Mouse (Mus musculus): Measurements from ENCODE around the gene Prkab1.
A peak's percentile ranks its signal among the peaks of the same experiment; 100 is the strongest.

Gene Prkab1

DNA sequence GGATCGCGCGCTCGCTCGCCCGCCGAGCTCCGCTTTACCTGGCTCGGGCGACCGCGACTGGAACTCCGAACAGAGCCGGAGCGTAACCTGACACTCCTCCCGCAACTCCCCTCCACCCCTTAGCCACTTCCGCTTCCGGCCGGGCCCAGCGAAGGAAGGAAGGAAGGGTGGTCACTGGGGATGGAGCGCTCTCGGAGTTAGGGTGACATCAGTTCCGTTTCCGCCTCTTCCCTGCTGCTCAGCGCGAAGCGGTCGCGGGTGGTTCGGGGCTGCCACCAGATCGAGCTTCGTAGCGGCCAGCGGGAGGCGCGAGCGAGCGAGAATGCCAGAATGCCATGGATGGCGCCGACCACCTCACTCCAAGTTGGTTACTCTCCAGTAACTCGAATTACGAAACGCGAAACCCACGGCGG lies at the start of gene Prkab1:
Gene Prkab1, minus strand, starts transcription at position 182 of the 413 bp plus-strand sequence.
- peak; percentile 95 for DNase-seq

- no peak for DNase-seq
Observed at GRCm38 (mm10) chr5:116069618-116070017, 45.3 kb upstream of the Prkab1 start.

- no peak for DNase-seq
Observed at GRCm38 (mm10) chr5:116052826-116053225, 28.5 kb upstream of the Prkab1 start.

GRCm38 (mm10) chr5:116052171-116052570 lies 27.9 kb upstream of the Prkab1 start:
- DNase-seq = no peak

DNA sequence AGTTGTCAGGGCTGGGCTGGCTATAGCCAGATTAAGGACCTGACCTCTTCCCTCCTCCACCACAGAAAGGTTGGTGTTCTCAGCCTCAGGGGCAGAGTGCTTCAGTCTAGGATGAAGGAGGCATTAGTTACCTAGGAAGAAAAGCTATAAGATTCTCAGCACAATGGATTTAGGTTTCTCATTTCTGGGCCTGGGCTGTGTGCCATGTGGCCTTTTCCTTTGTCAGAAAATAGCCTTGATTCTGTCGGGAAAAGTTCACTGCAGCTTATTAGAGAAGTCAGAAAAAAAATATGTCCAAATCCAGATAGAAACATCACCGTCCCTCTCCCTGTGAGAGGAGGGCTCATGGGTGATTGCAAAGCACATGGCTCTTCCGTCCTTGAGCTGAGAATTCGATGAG lies 25.5 kb upstream of the Prkab1 start:
- DNase-seq = no peak

- no peak for DNase-seq
Observed at GRCm38 (mm10) chr5:116048321-116048720, 24.0 kb upstream of the Prkab1 start.

- no peak for DNase-seq
Observed at GRCm38 (mm10) chr5:116046246-116046645, 21.9 kb upstream of the Prkab1 start.

GRCm38 (mm10) chr5:116045581-116045980 lies 21.3 kb upstream of the Prkab1 start:
- DNase-seq = no peak

DNA sequence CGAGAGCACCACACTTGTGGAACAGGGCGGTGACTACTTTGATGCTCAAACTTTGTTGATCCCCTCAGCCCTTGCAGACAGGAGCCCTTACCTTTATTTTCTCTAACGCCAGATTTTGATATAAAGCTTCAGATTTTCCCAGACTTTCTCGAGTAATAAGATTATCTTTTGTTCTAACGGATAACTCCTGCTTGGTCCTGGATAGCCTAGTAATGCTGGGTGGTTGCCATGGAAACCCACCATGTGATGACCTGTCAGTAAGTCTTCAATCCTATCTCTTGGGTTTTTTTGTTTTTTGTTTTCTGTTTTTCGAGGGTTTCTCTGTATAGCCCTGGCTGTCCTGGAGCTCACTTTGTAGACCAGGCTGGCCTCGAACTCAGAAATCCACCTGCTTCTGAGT lies 17.9 kb upstream of the Prkab1 start:
- no peak for DNase-seq

DNA sequence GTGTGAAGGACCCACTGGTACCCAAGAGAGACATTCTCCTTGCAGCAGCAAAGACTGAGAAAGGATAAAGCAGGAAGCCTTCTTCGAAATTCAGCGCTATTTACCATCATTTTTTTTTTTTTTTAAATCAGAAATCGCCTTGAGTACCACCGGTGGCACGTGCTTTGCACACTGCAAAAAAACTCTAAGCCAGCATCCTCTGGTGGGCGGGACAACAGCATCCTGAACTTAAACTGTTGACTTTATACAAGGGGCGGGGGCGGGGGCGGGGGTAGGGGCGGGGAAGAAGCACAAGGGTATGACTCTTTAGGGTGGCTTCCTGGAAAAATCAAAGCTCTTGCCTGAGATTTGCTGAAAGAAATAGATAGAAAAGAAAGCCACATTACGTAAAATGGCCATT lies 15.4 kb upstream of the Prkab1 start:
- no peak for DNase-seq

DNA sequence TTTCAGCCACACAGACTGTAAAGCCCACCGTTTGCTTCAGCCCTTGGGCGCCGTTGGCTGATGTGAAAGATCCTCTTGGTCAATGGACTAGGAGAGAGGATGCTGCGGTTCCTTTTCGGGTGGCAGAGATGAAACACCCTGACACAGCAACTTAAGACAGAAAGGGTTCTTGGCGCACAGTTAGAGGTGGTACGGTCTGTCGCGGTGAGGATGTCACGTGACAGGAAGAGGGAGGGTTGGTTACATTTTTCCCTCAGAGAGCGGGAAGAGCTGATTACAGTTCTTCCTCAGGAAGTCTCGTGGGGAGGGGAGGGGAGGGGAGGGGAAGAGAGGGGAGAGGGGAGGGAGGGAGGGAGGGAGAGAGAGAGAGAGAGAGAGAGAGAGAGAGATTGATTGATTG lies 13.4 kb upstream of the Prkab1 start:
- DNase-seq = no peak

GRCm38 (mm10) chr5:116036465-116036864 lies 12.2 kb upstream of the Prkab1 start:
- no peak for DNase-seq

GRCm38 (mm10) chr5:116031190-116031577 lies 6.9 kb upstream of the Prkab1 start:
- DNase-seq = peak; percentile 86

GRCm38 (mm10) chr5:116030566-116031189 lies 6.4 kb upstream of the Prkab1 start:
- DNase-seq = peak; percentile 68

DNA sequence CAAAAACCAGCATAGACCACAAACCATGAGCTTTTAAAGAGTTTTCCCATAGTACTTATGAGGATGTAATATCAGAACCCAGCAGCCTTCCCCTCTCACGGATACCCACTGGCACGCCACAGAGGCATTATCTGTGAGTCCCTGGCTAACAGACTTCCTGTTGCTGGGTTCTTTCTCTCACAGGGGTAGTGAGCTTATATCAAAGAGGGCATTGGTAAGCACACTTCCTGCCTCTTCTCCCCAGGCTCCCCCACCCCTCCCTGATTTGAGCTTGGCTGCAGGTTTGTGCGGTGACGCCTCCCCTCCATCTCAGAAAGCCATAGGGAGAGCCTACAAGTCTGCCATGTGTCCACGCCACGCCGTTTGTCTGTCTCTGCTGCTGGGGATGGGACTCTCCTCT lies 4.8 kb upstream of the Prkab1 start:
- peak; percentile 72 for DNase-seq

DNA sequence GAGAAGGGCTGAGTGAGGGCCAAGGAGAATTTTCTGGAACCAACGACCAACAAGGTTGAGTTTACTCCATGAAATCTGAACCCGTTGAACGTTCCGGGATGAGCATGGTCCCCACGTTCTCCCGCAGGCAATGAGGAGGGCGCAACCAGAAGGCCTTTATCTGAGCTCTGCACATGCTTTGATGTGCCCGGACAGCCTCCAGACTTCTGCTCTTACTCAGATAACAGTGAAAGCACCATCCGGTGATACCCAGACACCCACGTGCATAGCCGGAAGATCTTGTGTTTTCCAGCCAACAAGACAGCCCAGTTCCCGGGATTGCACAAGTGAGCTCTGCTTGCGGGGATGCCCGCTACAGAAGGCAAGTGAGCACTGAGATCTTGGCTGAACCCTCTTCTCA lies 2.3 kb upstream of the Prkab1 start:
- DNase-seq = peak; percentile 90

DNA sequence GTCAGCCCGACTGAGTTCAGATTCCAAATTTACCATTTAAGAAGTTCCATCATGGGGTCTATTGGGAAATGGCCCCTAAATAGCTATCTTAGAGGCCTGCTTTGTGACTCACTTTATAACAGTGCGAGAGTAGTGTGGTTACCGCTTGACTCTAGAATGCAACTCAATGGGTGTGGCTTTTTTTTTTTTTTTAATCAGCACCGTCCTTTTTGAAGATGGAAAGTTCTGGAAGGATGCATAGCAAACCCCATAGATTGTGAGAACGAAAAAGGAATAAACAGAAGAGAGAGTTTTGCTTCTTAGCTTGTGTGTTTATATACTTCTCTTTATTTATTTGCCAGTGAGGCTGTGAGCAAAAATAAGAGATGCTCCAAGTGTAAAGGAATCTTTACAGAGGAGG lies 1.8 kb upstream of the Prkab1 start:
- DNase-seq = peak; percentile 14

DNA sequence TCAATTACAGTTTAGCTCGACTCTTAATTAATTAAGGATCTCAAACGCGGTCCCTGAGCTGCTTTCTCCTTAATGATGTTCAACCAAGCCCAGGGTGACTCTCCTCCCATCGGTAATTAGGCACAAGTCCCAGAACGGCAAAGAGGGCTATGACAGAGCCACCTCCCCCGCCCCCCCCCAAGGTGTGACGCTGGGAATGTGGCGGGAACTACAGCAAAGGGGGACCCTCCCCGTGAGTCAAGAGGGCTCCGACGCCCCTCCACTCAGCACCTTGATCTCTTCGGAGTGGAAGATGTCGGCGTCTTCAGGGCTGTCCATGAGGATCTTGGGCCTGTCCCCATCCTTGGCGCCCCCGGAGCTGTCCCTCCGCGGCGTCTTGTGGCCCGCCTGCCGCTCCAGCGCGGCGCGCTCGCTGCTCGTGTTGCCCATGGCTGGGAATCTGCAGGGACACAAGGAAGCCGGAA lies 455 bp downstream of the Prkab1 start:
- DNase-seq = peak; percentile 62

GRCm38 (mm10) chr5:116023251-116023661 lies 1.1 kb downstream of the Prkab1 start:
- DNase-seq = peak; percentile 35

DNA sequence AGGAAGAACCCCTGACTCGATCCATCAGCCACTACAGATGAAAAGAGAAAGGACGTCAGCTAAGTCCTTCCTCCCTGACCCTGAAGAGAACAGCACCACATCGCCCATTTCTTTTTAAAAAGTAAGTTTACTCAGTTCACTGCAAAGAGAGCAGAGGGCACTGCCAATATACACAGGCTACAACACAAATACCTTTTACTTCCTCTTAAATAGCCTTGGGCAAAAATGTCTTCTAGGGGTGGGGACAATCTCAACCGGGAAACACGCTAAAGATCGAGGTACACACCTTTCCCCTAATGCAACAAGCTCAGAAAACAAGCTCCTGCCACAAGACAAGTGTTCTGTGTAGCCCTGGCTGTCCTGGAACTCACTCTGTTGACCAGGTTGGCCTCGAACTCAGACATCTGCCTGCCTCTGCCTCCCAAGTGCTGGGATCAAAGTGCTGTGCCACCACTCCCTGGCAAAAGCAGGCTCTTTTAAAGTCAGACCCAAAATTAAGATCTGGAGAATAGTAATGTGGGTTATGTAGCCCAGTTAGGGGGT lies 1.6 kb downstream of the Prkab1 start:
- DNase-seq = no peak

DNA sequence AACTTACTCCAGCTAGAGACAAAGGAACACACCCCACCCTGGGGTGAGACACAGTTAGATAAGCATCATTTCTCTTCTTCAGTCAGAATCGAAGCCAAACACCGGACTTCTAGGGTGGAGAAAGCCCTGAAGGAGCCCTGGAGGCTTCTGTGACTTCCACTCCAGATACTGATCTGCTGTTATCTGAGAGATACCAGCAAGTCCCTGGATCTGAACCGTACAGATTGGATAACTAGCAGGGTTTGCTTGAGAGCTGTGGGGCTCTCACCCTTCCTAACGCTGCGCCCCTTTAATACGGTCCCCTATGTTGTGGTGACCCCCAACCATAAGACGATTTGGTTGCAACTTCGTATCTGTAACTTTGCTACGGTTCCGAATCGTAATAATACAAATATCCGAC lies 2.2 kb downstream of the Prkab1 start:
- DNase-seq = peak; percentile 47

DNA sequence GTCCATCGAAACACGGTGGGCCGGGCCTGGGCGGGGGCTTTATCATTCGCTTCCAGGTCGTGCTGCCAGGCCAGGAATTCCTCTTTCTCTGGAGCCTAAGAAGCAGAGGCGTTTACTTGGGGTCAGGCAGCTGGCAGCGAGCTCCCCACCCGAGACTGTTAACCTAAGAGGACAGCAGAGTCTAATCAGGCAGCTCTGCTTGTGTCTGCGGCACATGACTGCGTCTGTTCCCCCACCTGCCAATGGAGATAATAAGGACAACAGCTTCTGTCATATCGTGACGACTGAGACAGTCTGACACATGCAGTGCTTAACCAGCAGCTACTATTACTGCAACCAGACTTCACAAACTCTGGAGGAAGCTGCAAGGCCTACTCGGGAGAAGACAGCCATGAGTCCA lies 2.8 kb downstream of the Prkab1 start:
- DNase-seq = peak; percentile 82

DNA sequence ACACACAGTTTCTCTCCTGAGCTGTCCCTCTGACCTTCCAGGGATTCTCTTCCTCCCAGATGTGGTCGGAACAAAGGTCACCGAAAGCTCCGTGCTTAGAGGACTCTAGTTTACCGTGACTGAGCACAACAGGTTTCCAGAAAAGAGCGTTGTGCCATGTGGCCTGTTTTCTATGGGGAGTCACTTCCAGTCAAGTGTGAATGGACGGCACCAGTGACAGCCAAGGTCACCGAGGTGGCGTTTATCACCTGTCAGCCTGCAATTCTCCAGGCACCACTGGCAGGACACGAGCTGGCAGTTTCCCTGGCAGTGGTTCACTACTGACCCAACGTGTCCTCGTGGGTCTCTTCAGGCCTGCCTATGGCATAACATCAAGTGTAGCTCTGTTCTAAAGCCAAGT lies 4.9 kb downstream of the Prkab1 start:
- DNase-seq = no peak

- DNase-seq = peak; percentile 44
Observed at GRCm38 (mm10) chr5:116018784-116019183, 5.5 kb downstream of the Prkab1 start.

DNA sequence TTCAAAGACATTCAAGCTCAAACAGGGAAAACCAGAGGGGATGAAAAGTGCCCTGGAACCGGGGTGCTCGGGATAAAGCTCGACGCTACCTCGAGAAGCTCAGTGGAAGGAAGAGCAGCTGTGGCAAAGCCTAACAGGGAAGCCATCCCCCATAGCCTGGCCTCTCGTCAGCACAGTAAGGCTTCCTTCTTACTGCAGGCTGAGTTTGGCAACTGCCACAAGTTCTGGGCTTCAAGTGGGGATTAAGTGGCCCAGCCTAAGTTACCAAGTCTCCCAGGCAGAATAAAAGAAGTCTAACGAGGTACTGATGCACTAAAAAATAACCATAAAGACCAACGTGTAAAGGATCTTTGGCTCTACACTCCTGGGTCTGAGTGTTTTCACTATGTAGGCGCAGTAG lies 6.1 kb downstream of the Prkab1 start:
- no peak for DNase-seq
